Mouse (Mus musculus): ENCODE measurements around the gene Myl6b. TPM values are rescaled to one million over a fixed set of nuclear protein-coding genes. Genes with fewer than 3 reads are reported as not detected.

Myl6b gene
- total RNA-seq (2021) = 10 to 100 TPM; 30.7 to 32.9 TPM
- long read RNA-seq, experiment 1, partial matches to known transcripts = 0 of 1 reads
- long read RNA-seq, experiment 1, other reads (novel, unspliced or antisense) = 0 of 1 reads
- long read RNA-seq, experiment 2 = 0 reads

GRCm38 (mm10) chr10:128498590-128498989 is at the start of gene Myl6b:
Gene Myl6b (minus strand): TSS chr10:128498685.
- peak within 1 kb of the TSS; percentile 84 for H3K27ac ChIP-seq
- intact Hi-C loops (cut with DNase I) = no loop called here
- TF ChIP-seq CTCF (IDR thresholded peaks at IDR 0.05) = no peak; the same call in 1 of the 2 replicates
- peak; percentile 94 to 95 for DNase-seq (ENCODE audit: extremely low spot score in 1 of 2, low spot score in 2 of 2)
- peak within 1 kb of the TSS; percentile 65 for H3K4me3 ChIP-seq

GRCm38 (mm10) chr10:128547361-128548032 is 49.0 kb upstream of the Myl6b start, which contains the start of gene Zc3h10:
Gene Zc3h10 (minus strand): TSS chr10:128547774.
- intact Hi-C loops (cut with DNase I) = loop anchor here (2.0 kb wide), 1 partner anchor 55 kb away; no protein-coding TSS in a partner anchor

GRCm38 (mm10) chr10:128546787-128547186 is 48.3 kb upstream of the Myl6b start:
- Histone ChIP-seq H3K27ac (peak overlapping the region; percentile 97), H3K4me3 (peak overlapping the region; percentile 73)
- intact Hi-C loops (cut with DNase I) = loop anchor here (2.0 kb wide), 1 partner anchor 54 kb away; no protein-coding TSS in a partner anchor
- TF ChIP-seq CTCF (IDR thresholded peaks at IDR 0.05) = no peak
- DNase-seq (ENCODE audit: extremely low spot score in 1 of 2, low spot score in 2 of 2) = no peak

More at GRCm38 (mm10) chr10:128547361-128548032, 49.0 kb upstream of the Myl6b start, which contains the start of gene Zc3h10:
- Histone ChIP-seq H3K27ac (peak within 1 kb of the TSS; percentile 97), H3K4me3 (peak within 1 kb of the TSS; percentile 73)
- peak; percentile 50 for TF ChIP-seq CTCF (IDR thresholded peaks at IDR 0.05)
- peak; percentile 93 to 95 for DNase-seq (ENCODE audit: extremely low spot score in 1 of 2, low spot score in 2 of 2)

- Histone ChIP-seq H3K4me3 (peak overlapping the region; percentile 73), H3K27ac (peak overlapping the region; percentile 97)
- intact Hi-C loops (cut with DNase I) = loop anchor here (2.0 kb wide), 1 partner anchor 54 kb away; no protein-coding TSS in a partner anchor
- no peak for DNase-seq (ENCODE audit: extremely low spot score in 1 of 2, low spot score in 2 of 2)
- TF ChIP-seq CTCF (IDR thresholded peaks at IDR 0.05) = peak; percentile 81
Measured at GRCm38 (mm10) chr10:128546361-128546760, 47.9 kb upstream of the Myl6b start.

- intact Hi-C loops (cut with DNase I) = no loop called here
- no peak for TF ChIP-seq CTCF (IDR thresholded peaks at IDR 0.05)
Measured at GRCm38 (mm10) chr10:128545570-128545898, 47.0 kb upstream of the Myl6b start.

GRCm38 (mm10) chr10:128544674-128545569 is 46.4 kb upstream of the Myl6b start:
- no peak for TF ChIP-seq CTCF (IDR thresholded peaks at IDR 0.05)
- intact Hi-C loops (cut with DNase I) = no loop called here
- Histone ChIP-seq H3K27ac (no peak overlapping the region), H3K4me3 (no peak overlapping the region)
- DNase-seq (ENCODE audit: extremely low spot score in 1 of 2, low spot score in 2 of 2) = no peak

More at GRCm38 (mm10) chr10:128545570-128545898, 47.0 kb upstream of the Myl6b start:
- Histone ChIP-seq H3K27ac (no peak overlapping the region), H3K4me3 (no peak overlapping the region)
- no peak for DNase-seq (ENCODE audit: extremely low spot score in 1 of 2, low spot score in 2 of 2)

- DNase-seq (ENCODE audit: extremely low spot score in 1 of 2, low spot score in 2 of 2) = no peak
- intact Hi-C loops (cut with DNase I) = no loop called here
- TF ChIP-seq CTCF (IDR thresholded peaks at IDR 0.05) = no peak
- Histone ChIP-seq H3K4me3 (no peak overlapping the region), H3K27ac (no peak overlapping the region)
Measured at GRCm38 (mm10) chr10:128544151-128544657, 45.7 kb upstream of the Myl6b start.

GRCm38 (mm10) chr10:128543100-128543499 is 44.6 kb upstream of the Myl6b start:
- no peak for TF ChIP-seq CTCF (IDR thresholded peaks at IDR 0.05)
- intact Hi-C loops (cut with DNase I) = no loop called here
- Histone ChIP-seq H3K4me3 (no peak overlapping the region), H3K27ac (no peak overlapping the region)
- DNase-seq (ENCODE audit: extremely low spot score in 1 of 2, low spot score in 2 of 2) = no peak

GRCm38 (mm10) chr10:128538340-128538870 is 39.9 kb upstream of the Myl6b start:
- H3K27ac ChIP-seq = no peak overlapping the region
- DNase-seq (ENCODE audit: extremely low spot score in 1 of 2, low spot score in 2 of 2) = no peak
- H3K4me3 ChIP-seq = no peak overlapping the region
- intact Hi-C loops (cut with DNase I) = no loop called here
- no peak for TF ChIP-seq CTCF (IDR thresholded peaks at IDR 0.05)

GRCm38 (mm10) chr10:128536266-128536940 is 37.9 kb upstream of the Myl6b start:
- H3K4me3 ChIP-seq = peak overlapping the region; percentile 27; the same call in 1 of the 2 replicates

More at GRCm38 (mm10) chr10:128536266-128536940, 37.9 kb upstream of the Myl6b start:
- intact Hi-C loops (cut with DNase I) = loop anchor here (2.0 kb wide), 2 partner anchors 18 to 78 kb away; partner anchors contain the start of gene Smarcc2
- peak; percentile 83 to 85 for DNase-seq (ENCODE audit: extremely low spot score in 1 of 2, low spot score in 2 of 2)
- TF ChIP-seq CTCF (IDR thresholded peaks at IDR 0.05) = peak; percentile 95
- H3K27ac ChIP-seq = peak overlapping the region; percentile 21; the same call in 1 of the 2 replicates

All from left cerebral cortex, adult 2 months (tissue).